Mouse (Mus musculus) Patski (cell line): ENCODE results near the gene Gusb. TPM values are rescaled to one million over a fixed set of nuclear protein-coding genes. Genes with fewer than 3 reads are reported as not detected.
"Not testable (repeated sequence)": the region's sequence is repeated elsewhere in the genome, so short reads cannot be mapped to it uniquely, and the experiment has no call there.

Experiments used
- ATAC-seq: fragments of 100-300 bp; one replicate; pipeline ENCODE4 v1.8.0; 2021
- CTCF ChIA-PET: fragments of 350-600 bp; sonication (Branson Sonifier 250); formaldehyde crosslinking; loops from one replicate; lab custom pipeline; 2022; ENCODE audit warnings: inconsistent platforms; lab: Charles Lee
- POLR2A ChIA-PET: fragments of 350-600 bp; sonication (Branson Sonifier 250); formaldehyde crosslinking; loops from one replicate; lab custom pipeline; 2022; ENCODE audit warnings: antibody characterized with exemption, inconsistent platforms; lab: Charles Lee
- DNase-seq: peaks from one replicate; pipeline ENCODE4 v3.0.0-alpha.2; 2011; ENCODE audit warnings: low read depth, low spot score
- H3K27me3 ChIP-seq: fragments of 371-371 bp; one replicate; pipeline ENCODE4 v1.5.1; 2021
- CTCF ChIP-seq: fragments of 100-300 bp; IDR thresholded peaks from one replicate; pipeline ENCODE4 v1.5.1; 2021
- in situ Hi-C: fragments of 300-500 bp; cut with MboI; formaldehyde crosslinking; loops from 3 replicates; pipeline ENCODE4 v1.11.1; 2018; ENCODE audit warnings: low pct_unique_long_range_greater_than_20kb, mixed read lengths
- polyA plus RNA-seq: library from polyadenylated mRNA; unstranded; gene quantifications from one replicate; pipeline ENCODE4 v1.2.3, GENCODE M21; 2021

Gene Gusb
- polyA plus RNA-seq, 1 experiment from 2014 or later, result 63.8 TPM

- in situ Hi-C loops, result no loop called here
- ChIA-PET POLR2A (interaction anchor here (0.7 kb wide), 1 partner anchor 27 kb away, joined by 6 read pairs; no protein-coding TSS in a partner anchor), CTCF (interaction anchor here (1.5 kb wide), 1 partner anchor 22 kb away, joined by 5 read pairs; no protein-coding TSS in a partner anchor)
- ATAC-seq (no peak), DNase-seq (no peak)
- TF ChIP-seq CTCF, result no peak
- no peaks in the 10 kb centered on the region for H3K27me3 ChIP-seq
Observed at GRCm38 (mm10) chr5:129955792-129956191, 47.1 kb downstream of the Gusb start.

GRCm38 (mm10) chr5:129954473-129955254 lies 48.2 kb downstream of the Gusb start:
- TF ChIP-seq CTCF, result no peak
- H3K27me3 ChIP-seq, result no peaks in the 10 kb centered on the region
- in situ Hi-C loops, result no loop called here
- ATAC-seq (peak; percentile 82), DNase-seq (no peak)
- POLR2A ChIA-PET, result interaction anchor here (0.9 kb wide), 1 partner anchor 12 kb away, joined by 4 read pairs; no protein-coding TSS in a partner anchor
- CTCF ChIA-PET, result interaction anchor here (0.8 to 1.5 kb wide), 4 partner anchors 8 to 24 kb away, joined by 3 to 5 read pairs (median 4); no protein-coding TSS in a partner anchor

DNA sequence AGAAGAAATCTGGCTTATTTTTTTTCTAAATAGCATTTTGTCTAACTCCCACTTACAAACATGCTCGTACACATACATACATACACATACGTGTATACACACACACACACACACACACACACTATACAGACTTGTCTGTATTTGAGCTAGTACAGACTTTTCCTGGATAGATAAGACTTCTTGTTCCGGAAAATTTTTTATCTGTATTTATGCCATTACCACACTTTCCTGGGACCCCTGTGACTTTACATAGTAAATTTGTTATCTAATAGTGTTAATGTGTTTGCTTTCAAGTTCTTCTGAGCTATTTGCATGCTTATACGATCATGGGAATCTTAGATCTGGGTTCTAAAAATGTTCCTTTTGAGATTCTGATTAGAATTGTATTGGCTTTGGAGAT lies 50.7 kb downstream of the Gusb start:
- ChIA-PET CTCF (interaction anchor here (0.7 kb wide), 1 partner anchor 17 kb away, joined by 3 read pairs; no protein-coding TSS in a partner anchor), POLR2A (no interaction called here)
- H3K27me3 ChIP-seq, result no peaks in the 10 kb centered on the region
- no peak for DNase-seq
- in situ Hi-C loops, result no loop called here
- ATAC-seq, result no peak
- no peak for TF ChIP-seq CTCF

DNA sequence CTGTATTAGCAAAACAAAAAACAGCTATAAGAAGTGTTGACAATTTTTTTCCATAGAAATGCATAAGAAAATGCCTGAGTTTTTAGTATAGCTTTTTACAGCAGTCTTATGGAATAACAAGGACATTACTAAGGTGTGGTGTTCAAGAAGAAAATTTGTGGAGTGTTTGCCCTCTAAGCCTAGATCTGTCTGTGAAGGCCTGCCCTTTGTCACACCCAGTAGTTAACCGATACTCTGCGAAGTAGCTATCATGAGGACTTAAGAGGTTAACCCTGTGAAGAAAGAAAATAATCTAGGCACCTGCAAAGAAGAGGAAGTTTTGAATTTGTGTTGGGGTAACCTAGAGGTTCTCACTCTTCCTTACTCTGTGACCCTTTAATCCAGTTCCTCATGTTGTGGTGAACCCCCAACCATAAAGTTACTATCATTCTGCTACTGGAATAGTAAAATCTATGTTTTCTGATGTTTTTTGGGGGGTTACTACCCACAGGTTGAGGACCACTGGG lies 55.3 kb downstream of the Gusb start:
- no peak for ATAC-seq
- ChIA-PET POLR2A (no interaction called here), CTCF (interaction anchor here (0.9 kb wide), 1 partner anchor 59 kb away, joined by 3 read pairs; no protein-coding TSS in a partner anchor)
- in situ Hi-C loops, result no loop called here
- H3K27me3 ChIP-seq, result no peaks in the 10 kb centered on the region
- no peak for DNase-seq
- no peak for TF ChIP-seq CTCF

DNA sequence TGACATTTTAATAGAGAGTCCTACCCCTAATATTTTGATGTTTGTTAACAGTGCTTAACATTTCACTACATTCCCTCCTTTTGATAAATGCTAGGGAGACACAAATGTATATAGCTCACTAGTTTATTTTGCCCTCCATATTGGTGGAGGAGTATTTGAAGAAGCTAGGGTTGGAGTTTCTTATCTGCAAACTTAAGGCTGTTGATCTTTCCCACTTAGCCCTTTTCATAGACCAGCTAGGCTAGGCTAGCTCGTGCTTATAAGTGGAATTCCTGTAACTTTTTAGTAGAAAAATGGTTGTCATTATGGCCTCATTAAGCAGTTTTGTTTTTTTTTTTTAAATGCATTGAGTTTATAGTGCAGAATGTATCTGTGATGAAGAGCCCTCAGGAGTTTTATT lies 59.4 kb downstream of the Gusb start:
- H3K27me3 ChIP-seq, result no peaks in the 10 kb centered on the region
- CTCF ChIA-PET, result interaction anchor here (1.3 kb wide), 1 partner anchor 25 kb away, joined by 3 read pairs; no protein-coding TSS in a partner anchor
- in situ Hi-C loops, result no loop called here
- DNase-seq, result no peak
- POLR2A ChIA-PET, result interaction anchor here (0.5 kb wide), 1 partner anchor 45 kb away, joined by 4 read pairs; no protein-coding TSS in a partner anchor
- ATAC-seq, result no peak
- no peak for TF ChIP-seq CTCF

- H3K27me3 ChIP-seq, in situ Hi-C loops, DNase-seq: not testable (repeated sequence)
- peak; percentile 2 for ATAC-seq
- CTCF ChIA-PET, result interaction anchor here (1.3 kb wide), 1 partner anchor 26 kb away, joined by 3 read pairs; no protein-coding TSS in a partner anchor
- POLR2A ChIA-PET, result interaction anchor here (0.7 to 0.9 kb wide), 2 partner anchors 12 to 186 kb away, joined by 4 to 7 read pairs; no protein-coding TSS in a partner anchor
Observed at GRCm38 (mm10) chr5:129942073-129942939, 60.5 kb downstream of the Gusb start.

- H3K27me3 ChIP-seq, result no peaks in the 10 kb centered on the region
- no peak for TF ChIP-seq CTCF
- ChIA-PET POLR2A (interaction anchor here (0.7 kb wide), 1 partner anchor 187 kb away, joined by 7 read pairs; no protein-coding TSS in a partner anchor), CTCF (interaction anchor here (1.1 to 2.9 kb wide), 4 partner anchors 10 to 95 kb away, joined by 3 to 10 read pairs (median 5); partner anchors contain the start of gene Nupr1l)
- in situ Hi-C loops, result no loop called here
- ATAC-seq (peak; percentile 96), DNase-seq (peak; percentile 99)
Observed at GRCm38 (mm10) chr5:129941495-129942045, 61.3 kb downstream of the Gusb start, which contains the start of gene Vkorc1l1. Gene Vkorc1l1 (plus strand): TSS chr5:129941970.

GRCm38 (mm10) chr5:129940736-129941494 lies 61.9 kb downstream of the Gusb start:
- no peak for TF ChIP-seq CTCF
- peak; percentile 26 for ATAC-seq
- CTCF ChIA-PET, result interaction anchor here (0.8 to 2.9 kb wide), 8 partner anchors 10 to 95 kb away, joined by 3 to 10 read pairs (median 4); partner anchors contain the start of gene Nupr1l
- DNase-seq, result no peak
- in situ Hi-C loops, result no loop called here
- no peaks in the 10 kb centered on the region for H3K27me3 ChIP-seq
- POLR2A ChIA-PET, result interaction anchor here (0.6 kb wide), 1 partner anchor 389 kb away, joined by 5 read pairs; no protein-coding TSS in a partner anchor

- TF ChIP-seq CTCF, result no peak
- in situ Hi-C loops, result no loop called here
- no peak for DNase-seq
- ATAC-seq, result no peak
- ChIA-PET POLR2A (interaction anchor here (0.6 kb wide), 1 partner anchor 388 kb away, joined by 5 read pairs; no protein-coding TSS in a partner anchor), CTCF (interaction anchor here (0.8 to 2.9 kb wide), 8 partner anchors 9 to 96 kb away, joined by 3 to 10 read pairs (median 4); partner anchors contain the start of gene Nupr1l)
- H3K27me3 ChIP-seq, result no peaks in the 10 kb centered on the region
Observed at GRCm38 (mm10) chr5:129940281-129940680, 62.6 kb downstream of the Gusb start.

Other genes with a start within 250 kb of the Gusb start
- gene Psph, start 215.6 kb downstream of the Gusb start, polyA plus RNA-seq, result 153 TPM
- gene Sumf2, start 156.1 kb downstream of the Gusb start, polyA plus RNA-seq, result 112 TPM
- 686 TPM for gene Chchd2, start 115.6 kb downstream of the Gusb start, polyA plus RNA-seq
- gene Zbed5, start 107.3 kb downstream of the Gusb start, polyA plus RNA-seq, result 4.0 TPM
- 4.4 TPM for gene Phkg1, start 104.5 kb downstream of the Gusb start, polyA plus RNA-seq
- gene Nupr1l, start 94.5 kb downstream of the Gusb start, polyA plus RNA-seq, result 5.8 TPM
- 32.3 TPM for gene Vkorc1l1, start 61.1 kb downstream of the Gusb start, polyA plus RNA-seq
- 83.6 TPM for gene Asl, start 26.2 kb upstream of the Gusb start, polyA plus RNA-seq
- 39.7 TPM for gene Crcp, start 26.2 kb upstream of the Gusb start, polyA plus RNA-seq
- gene Tpst1, start 70.3 kb upstream of the Gusb start, polyA plus RNA-seq, result 18.3 TPM
- gene Kctd7, start 141.8 kb upstream of the Gusb start, polyA plus RNA-seq, result 5.1 TPM
- gene Rabgef1, start 168.7 kb upstream of the Gusb start, polyA plus RNA-seq, result 33.6 TPM
- gene Tmem248, start 214.0 kb upstream of the Gusb start, polyA plus RNA-seq, result 62.9 TPM